Mouse (Mus musculus) liver, embryonic 14.5 days (tissue): ENCODE data around the gene Aldh3b3.

ENCODE experiments used
- CTCF ChIP-seq: IDR thresholded peaks from 2 replicates; pipeline ENCODE4 v1.5.1; 2016; ENCODE audit warnings: antibody characterized with exemption, low read depth, control low read depth
- EP300 ChIP-seq: IDR thresholded peaks from 2 replicates; pipeline ENCODE4 v1.6.1; 2016; ENCODE audit warnings: antibody characterized with exemption, low read depth

GRCm38 (mm10) chr19:3983527-3984200, 25.2 kb downstream of the Aldh3b3 start:
- no peak for TF ChIP-seq CTCF
- no peak for TF ChIP-seq EP300
